Mouse (Mus musculus) MEL (cell line): Measurements from ENCODE around the gene Pnp. TPM values are rescaled to one million over a fixed set of nuclear protein-coding genes. Genes with fewer than 3 reads are reported as not detected.
A peak's percentile ranks its signal among the peaks of the same experiment; 100 is the strongest.

Source experiments
- DNase-seq: peaks from one replicate; pipeline ENCODE4 v3.0.0; 2011; ENCODE audit warnings: low read depth, low spot score
- H3K27ac ChIP-seq: 2 replicates; pipeline ENCODE4 v1.5.1; 2012; ENCODE audit warnings: low read depth, mild to moderate bottlenecking, control low read depth, low read length, moderate library complexity; ENCODE audit not compliant: control insufficient read depth
- H3K27me3 ChIP-seq, 2 experiments: fragments of 150-350 bp in 1 of 2; sonication (generic) in 1 of 2; 2 replicates each; pipeline ENCODE4 v1.6.1; 2012; ENCODE audit warnings: low read length in 2 of 2, mild to moderate bottlenecking in 2 of 2, improper control_type of control experiment in 1 of 2, moderate library complexity in 1 of 2; ENCODE audit not compliant: insufficient read depth in 2 of 2, control insufficient read depth in 1 of 2
- H3K36me3 ChIP-seq, 2 experiments: 2 replicates each; pipeline ENCODE4 v1.6.1; 2012 to 2014; ENCODE audit warnings: low read length in 2 of 2, improper control_type of control experiment in 1 of 2, inconsistent platforms in 1 of 2, mild to moderate bottlenecking in 1 of 2; ENCODE audit not compliant: insufficient read depth in 2 of 2, control insufficient read depth in 1 of 2
- H3K4me1 ChIP-seq, 2 experiments: fragments of 150-350 bp in 1 of 2; sonication (generic) in 1 of 2; 2 replicates each; pipeline ENCODE4 v1.6.1; 2012; ENCODE audit warnings: low read length in 2 of 2, improper control_type of control experiment in 1 of 2, mild to moderate bottlenecking in 1 of 2; ENCODE audit not compliant: insufficient read depth in 2 of 2, control insufficient read depth in 1 of 2
- H3K4me3 ChIP-seq, 2 experiments: fragments of 150-350 bp in 1 of 2; sonication (generic) in 1 of 2; 2 replicates each; pipeline ENCODE4 v1.5.1; 2012; ENCODE audit warnings: low read depth in 2 of 2, low read length in 2 of 2, mild to moderate bottlenecking in 2 of 2, moderate library complexity in 2 of 2, control low read depth in 1 of 2, improper control_type of control experiment in 1 of 2; ENCODE audit not compliant: control insufficient read depth in 1 of 2, insufficient read depth in 1 of 2
- H3K79me2 ChIP-seq: 2 replicates; pipeline ENCODE4 v1.6.1; 2012; ENCODE audit warnings: mild to moderate bottlenecking, low read length, moderate library complexity; ENCODE audit not compliant: control insufficient read depth, poor library complexity, insufficient read depth
- H3K9ac ChIP-seq: 2 replicates; pipeline ENCODE4 v1.6.1; 2012; ENCODE audit warnings: low read depth, mild to moderate bottlenecking, control low read depth, low read length, moderate library complexity; ENCODE audit not compliant: control insufficient read depth, poor library complexity, severe bottlenecking
- H3K9me3 ChIP-seq: fragments of 150-350 bp; sonication (generic); replicated peaks from 2 replicates; pipeline ENCODE4 v1.6.1; 2012; ENCODE audit warnings: mild to moderate bottlenecking, low read length, improper control_type of control experiment, moderate library complexity; ENCODE audit not compliant: insufficient read depth
- CHD2 ChIP-seq: IDR thresholded peaks from 2 replicates; pipeline ENCODE4 v1.6.1; 2011; ENCODE audit warnings: low read length, improper control_type of control experiment
- CTCF ChIP-seq, 3 experiments: IDR thresholded peaks in 2 of 3; conservative IDR thresholded peaks in 1 of 3; 2 replicates each; pipeline ENCODE4 v1.5.1; 2011 to 2012; ENCODE audit warnings: low read length in 3 of 3, low read depth in 2 of 3, mild to moderate bottlenecking in 2 of 3, improper control_type of control experiment in 1 of 3, inconsistent platforms in 1 of 3, mixed read lengths in 1 of 3, moderate library complexity in 1 of 3; ENCODE audit not compliant: control insufficient read depth in 1 of 3, insufficient read depth in 1 of 3, poor library complexity in 1 of 3, severe bottlenecking in 1 of 3
- E2F4 ChIP-seq: IDR thresholded peaks from 2 replicates; pipeline ENCODE4 v1.6.1; 2011; ENCODE audit warnings: low read depth, low read length, improper control_type of control experiment, borderline replicate concordance
- ELF1 ChIP-seq: IDR thresholded peaks from 2 replicates; pipeline ENCODE4 v1.6.1; 2014; ENCODE audit warnings: low read depth, mild to moderate bottlenecking, inconsistent platforms, low read length, improper control_type of control experiment, moderate library complexity
- EP300 ChIP-seq, 2 experiments: IDR thresholded peaks; 2 replicates each; pipeline ENCODE4 v1.6.1; 2011; ENCODE audit warnings: improper control_type of control experiment in 2 of 2, low read length in 2 of 2, low read depth in 1 of 2, mild to moderate bottlenecking in 1 of 2
- ETS1 ChIP-seq: IDR thresholded peaks from 2 replicates; pipeline ENCODE4 v1.6.1; 2012; ENCODE audit warnings: low read depth, mild to moderate bottlenecking, inconsistent platforms, low read length, improper control_type of control experiment, moderate library complexity
- GABPA ChIP-seq: IDR thresholded peaks from 2 replicates; pipeline ENCODE4 v1.6.1; 2012; ENCODE audit warnings: low read depth, mild to moderate bottlenecking, inconsistent platforms, low read length, improper control_type of control experiment, moderate library complexity
- HCFC1 ChIP-seq: IDR thresholded peaks from 2 replicates; pipeline ENCODE4 v1.6.1; 2012; ENCODE audit warnings: low read depth, mild to moderate bottlenecking, inconsistent platforms, low read length, improper control_type of control experiment, moderate library complexity
- JUND ChIP-seq: IDR thresholded peaks from 2 replicates; pipeline ENCODE4 v1.6.1; 2011; ENCODE audit warnings: low read depth, mild to moderate bottlenecking, improper control_type of control experiment, low read length
- KAT2A ChIP-seq: conservative IDR thresholded peaks from 2 replicates; pipeline ENCODE4 v1.6.1; 2012; ENCODE audit warnings: low read depth, low read length, improper control_type of control experiment, inconsistent platforms
- MAX ChIP-seq: IDR thresholded peaks from 2 replicates; pipeline ENCODE4 v1.6.1; 2011; ENCODE audit warnings: low read length, improper control_type of control experiment
- MEF2A ChIP-seq: IDR thresholded peaks from 2 replicates; pipeline ENCODE4 v1.6.1; 2014; ENCODE audit warnings: low read depth, mild to moderate bottlenecking, inconsistent platforms, low read length, improper control_type of control experiment; ENCODE audit not compliant: poor library complexity, insufficient replicate concordance, severe bottlenecking; ENCODE audit errors: extremely low read depth
- MXI1 ChIP-seq: IDR thresholded peaks from 2 replicates; pipeline ENCODE4 v1.6.1; 2011; ENCODE audit warnings: mild to moderate bottlenecking, low read depth, low read length, improper control_type of control experiment
- MYB ChIP-seq: IDR thresholded peaks from 2 replicates; pipeline ENCODE4 v1.6.1; 2011; ENCODE audit warnings: mild to moderate bottlenecking, low read depth, low read length, improper control_type of control experiment
- NELFE ChIP-seq: IDR thresholded peaks from 2 replicates; pipeline ENCODE4 v1.6.1; 2011; ENCODE audit warnings: low read depth, low read length, improper control_type of control experiment
- POLR2AphosphoS5 ChIP-seq: IDR thresholded peaks from 2 replicates; pipeline ENCODE4 v1.6.1; 2012; ENCODE audit warnings: low read depth, borderline replicate concordance, mild to moderate bottlenecking, inconsistent platforms, low read length, moderate library complexity, mixed read lengths
- RCOR1 ChIP-seq: IDR thresholded peaks from 2 replicates; pipeline ENCODE4 v1.6.1; 2012; ENCODE audit warnings: low read depth, mild to moderate bottlenecking, inconsistent platforms, low read length, improper control_type of control experiment
- SMC3 ChIP-seq: IDR thresholded peaks from 2 replicates; pipeline ENCODE4 v1.6.1; 2011; ENCODE audit warnings: low read depth, low read length, improper control_type of control experiment
- TAL1 ChIP-seq: IDR thresholded peaks from 2 replicates; pipeline ENCODE4 v1.6.1; 2012; ENCODE audit warnings: mild to moderate bottlenecking, inconsistent platforms, low read length, moderate library complexity, mixed read lengths
- TBP ChIP-seq: IDR thresholded peaks from 2 replicates; pipeline ENCODE4 v1.8.0; 2011; ENCODE audit warnings: low read depth, low read length, improper control_type of control experiment
- UBTF ChIP-seq: IDR thresholded peaks from 2 replicates; pipeline ENCODE4 v1.6.1; 2012; ENCODE audit warnings: low read depth, mild to moderate bottlenecking, inconsistent platforms, low read length, improper control_type of control experiment, moderate library complexity, borderline replicate concordance; ENCODE audit not compliant: insufficient read depth
- USF1 ChIP-seq: IDR thresholded peaks from 2 replicates; pipeline ENCODE4 v1.6.1; 2014; ENCODE audit warnings: low read depth, mild to moderate bottlenecking, inconsistent platforms, low read length, improper control_type of control experiment, moderate library complexity
- USF2 ChIP-seq, 2 experiments: IDR thresholded peaks; 2 replicates each; pipeline ENCODE4 v1.6.1; 2011 to 2012; ENCODE audit warnings: improper control_type of control experiment in 2 of 2, low read length in 2 of 2, borderline replicate concordance in 1 of 2, inconsistent platforms in 1 of 2, low read depth in 1 of 2, mild to moderate bottlenecking in 1 of 2; ENCODE audit not compliant: insufficient read depth in 1 of 2
- ZKSCAN1 ChIP-seq: IDR thresholded peaks from 2 replicates; pipeline ENCODE4 v1.6.1; 2012; ENCODE audit warnings: low read depth, mild to moderate bottlenecking, inconsistent platforms, low read length, improper control_type of control experiment, moderate library complexity
- ZMIZ1 ChIP-seq: IDR thresholded peaks from 2 replicates; pipeline ENCODE4 v1.6.1; 2012; ENCODE audit warnings: low read depth, mild to moderate bottlenecking, inconsistent platforms, low read length, improper control_type of control experiment, moderate library complexity
- ZNF384 ChIP-seq: IDR thresholded peaks from 2 replicates; pipeline ENCODE4 v1.6.1; 2012; ENCODE audit warnings: low read depth, mild to moderate bottlenecking, inconsistent platforms, low read length, improper control_type of control experiment
- polyA plus RNA-seq, 2 experiments: library from polyadenylated mRNA; stranded (reverse) in 1 of 2; unstranded in 1 of 2; fragments of >175 nt in 1 of 2; fragments of >200 nt in 1 of 2; gene quantifications; 2 replicates each; pipeline versions ENCODE4 v1.2.1 to v1.2.4; 2012; ENCODE audit warnings: low replicate concordance in 2 of 2, low read depth in 1 of 2; ENCODE audit not compliant: insufficient read length in 2 of 2, insufficient read depth in 1 of 2, missing spikeins in 1 of 2
- total RNA-seq: library from RNA; depleted of rRNA; stranded (reverse); fragments of 300-350 nt; gene quantifications from 2 replicates; pipeline ENCODE4 v1.2.3, GENCODE M21; 2012

Pnp gene
- total and polyA plus RNA-seq, 3 experiments = 36.2 to 302 (median 46.7) TPM

DNA sequence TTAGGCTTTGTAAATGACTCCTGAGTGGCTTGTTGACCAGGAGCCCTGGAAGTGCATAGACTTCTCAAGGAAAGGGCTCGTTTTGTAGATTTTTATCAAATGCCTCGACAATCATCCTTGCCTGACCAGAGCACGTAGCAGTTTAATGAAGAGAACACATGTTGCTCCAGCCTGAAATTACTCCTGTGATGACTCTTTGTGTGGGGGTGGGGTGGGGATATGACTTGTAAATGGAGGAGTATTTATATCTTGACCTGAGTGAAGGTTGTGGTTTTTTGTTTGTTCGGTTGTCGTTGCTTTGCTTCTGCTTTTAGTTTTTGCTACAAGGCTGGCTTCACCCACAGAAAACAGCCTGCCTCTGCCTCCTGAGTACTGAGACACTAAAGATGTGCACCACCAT, 51.0 kb downstream of the Pnp start:
- no peaks in the 10 kb centered on the region for H3K9me3 ChIP-seq
- peaks cover 3 to 13% of the 10 kb centered on the region in 2 experiments; a peak in 2 of 4 replicates for H3K4me1 ChIP-seq
- TF ChIP-seq POLR2AphosphoS5 = no peak
- no peak for TF ChIP-seq ETS1
- TF ChIP-seq ELF1 = no peak
- TF ChIP-seq TBP = no peak
- TF ChIP-seq HCFC1 = no peak
- no peak for TF ChIP-seq KAT2A
- no peak for TF ChIP-seq CHD2
- no peak for TF ChIP-seq TAL1
- TF ChIP-seq USF2 (IDR thresholded peaks at IDR 0.05; ENCODE audit: borderline replicate concordance in 1 of 2, insufficient read depth in 1 of 2, low read depth in 1 of 2, low read length in 2 of 2) = no peak
- no peak for TF ChIP-seq NELFE
- TF ChIP-seq RCOR1 = no peak
- TF ChIP-seq MAX = no peak
- no peak; a peak in 1 of 4 replicates for TF ChIP-seq EP300 (IDR thresholded peaks at IDR 0.05; ENCODE audit: low read depth in 1 of 2, low read length in 2 of 2)
- no peak for TF ChIP-seq UBTF
- no peak for TF ChIP-seq GABPA
- peak overlapping the region in 1 of 2 experiments; percentile 7; a peak in 2 of 4 replicates for H3K4me3 ChIP-seq
- H3K27me3 ChIP-seq = peaks cover 0 to 1% of the 10 kb centered on the region in 2 experiments; a peak in 1 of 4 replicates
- peak; percentile 48 for DNase-seq
- no peak overlapping the region for H3K9ac ChIP-seq
- H3K79me2 ChIP-seq = no peaks in the 10 kb centered on the region
- peak overlapping the region; percentile 47; the same call in 1 of the 2 replicates for H3K27ac ChIP-seq
- H3K36me3 ChIP-seq = no peaks in the 10 kb centered on the region; a peak in 2 of 4 replicates

DNA sequence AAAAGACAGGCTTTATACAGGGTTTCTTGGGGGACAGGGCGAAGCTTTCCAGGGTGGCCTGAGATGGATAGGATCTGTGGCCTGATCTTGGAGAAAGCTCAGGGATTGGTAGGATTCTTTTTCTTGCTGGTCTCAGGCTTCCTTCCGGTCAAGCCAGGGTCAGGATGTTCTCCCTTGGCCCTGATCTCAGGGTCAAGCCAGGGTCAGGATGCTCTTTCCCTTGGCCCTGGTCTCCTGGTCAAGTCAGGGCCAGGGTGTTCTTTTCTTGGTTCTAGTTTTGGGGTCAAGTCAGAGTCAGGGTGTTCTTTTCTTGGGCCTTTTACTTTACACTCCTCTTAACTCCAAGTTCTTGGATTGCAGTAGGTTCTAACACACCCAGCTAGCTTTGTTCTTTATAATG, 56.8 kb downstream of the Pnp start:
- H3K27ac ChIP-seq = no peak overlapping the region
- no peak for TF ChIP-seq CTCF (IDR thresholded peaks at IDR 0.05 in 2 of 3, conservative IDR thresholded peaks at IDR 0.05 in 1 of 3; ENCODE audit: control insufficient read depth in 1 of 3, insufficient read depth in 1 of 3, low read depth in 2 of 3, low read length in 3 of 3, poor library complexity in 1 of 3, severe bottlenecking in 1 of 3)
- TF ChIP-seq JUND = no peak
- TF ChIP-seq USF1 = no peak
- TF ChIP-seq ELF1 = no peak
- no peak for TF ChIP-seq MXI1
- no peak for TF ChIP-seq MYB
- TF ChIP-seq E2F4 = no peak
- no peak for TF ChIP-seq ZMIZ1
- TF ChIP-seq POLR2AphosphoS5 = no peak
- TF ChIP-seq ZKSCAN1 = no peak
- no peak for TF ChIP-seq SMC3
- TF ChIP-seq MEF2A = no peak
- TF ChIP-seq UBTF = no peak
- no peak for TF ChIP-seq ZNF384
- TF ChIP-seq, all 39 proteins: peak for 0
- Histone ChIP-seq H3K27me3 (peaks cover 0 to 1% of the 10 kb centered on the region in 2 experiments; a peak in 1 of 4 replicates), H3K9ac (no peak overlapping the region), H3K36me3 (peaks cover 0 to 6% of the 10 kb centered on the region in 2 experiments; a peak in 2 of 4 replicates), H3K9me3 (no peaks in the 10 kb centered on the region), H3K79me2 (no peaks in the 10 kb centered on the region), H3K4me3 (no peak overlapping the region), H3K4me1 (no peaks in the 10 kb centered on the region)
- no peak for DNase-seq
